Mouse (Mus musculus): ENCODE results near the gene Olfr1129. TPM values are rescaled to one million over a fixed set of nuclear protein-coding genes. Genes with fewer than 3 reads are reported as not detected.
"Not testable (repeated sequence)": the region's sequence is repeated elsewhere in the genome, so short reads cannot be mapped to it uniquely, and the experiment has no call there.

Gene Olfr1129
- polyA plus RNA-seq (2016; fragmentation: Nextera tagmentation; extraction: Ambion mirVana) = not detected in 2 replicates

DNA sequence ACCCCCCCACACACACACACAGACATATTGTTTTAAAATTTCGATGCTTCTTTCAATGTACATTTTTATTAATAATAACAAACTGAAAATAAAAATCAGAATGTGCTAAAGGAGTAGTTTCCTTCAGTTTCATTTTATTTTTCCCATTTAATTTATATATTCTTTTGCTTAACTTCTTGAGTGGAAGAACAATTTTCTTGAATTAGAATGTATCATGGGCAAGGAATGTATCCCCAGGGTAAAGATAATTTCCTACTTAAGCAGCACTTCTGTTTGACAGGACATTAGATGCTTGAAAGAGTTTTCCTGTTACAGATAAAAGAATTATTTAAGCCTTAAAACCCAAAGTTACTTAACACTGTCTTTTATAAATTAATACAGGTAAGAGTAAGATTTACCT, at the start of gene Olfr1129:
TSS of gene Olfr1129 (plus strand) at position 301 of the 400 bp plus-strand sequence.
- not testable (repeated sequence) for H3K4me1 ChIP-seq; H3K9me3 ChIP-seq; H3K27ac ChIP-seq; H3K36me3 ChIP-seq (replicated peaks); H3K27me3 ChIP-seq; ATAC-seq (ENCODE audit: low FRiP score); H3K4me3 ChIP-seq (replicated peaks); H3K4me2 ChIP-seq; H3K9ac ChIP-seq
- 72% methylated on average over 1 of the region's 1 CpGs for WGBS

- WGBS = 36% methylated on average over 38 of the region's 39 CpGs
Measured at GRCm38 (mm10) chr2:87525899-87526616, 47.6 kb upstream of the Olfr1129 start.

DNA sequence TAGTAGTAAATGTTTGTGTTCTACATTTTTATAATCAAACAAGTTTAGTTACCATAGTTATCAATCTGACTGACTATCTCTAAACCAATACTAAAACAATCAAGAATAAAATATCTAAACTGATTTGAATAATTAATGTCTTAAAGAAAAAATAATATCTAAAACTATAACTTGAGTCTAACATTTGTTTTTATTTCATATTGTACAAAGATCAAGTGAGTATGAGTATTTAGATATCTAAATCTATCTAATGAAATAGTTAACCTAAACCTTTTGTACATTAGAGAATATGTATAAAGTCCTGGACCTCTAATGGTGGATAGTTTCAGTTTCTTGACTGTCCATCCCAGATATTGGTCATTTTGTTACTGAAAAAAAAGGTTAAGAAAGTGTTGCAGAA, 42.2 kb upstream of the Olfr1129 start, which contains the start of gene Olfr153:
TSS of gene Olfr153 (plus strand) at position 301 of the 400 bp plus-strand sequence.
- Histone ChIP-seq H3K27me3 (no peaks in the 10 kb centered on the region), H3K4me3 (replicated peaks) (no peak within 1 kb of the TSS), H3K4me2 (no peak within 1 kb of the TSS), H3K27ac (no peak within 1 kb of the TSS), H3K4me1 (no peaks in the 10 kb centered on the region), H3K36me3 (replicated peaks) (no peaks in the 10 kb centered on the region), H3K9ac (no peak within 1 kb of the TSS), H3K9me3 (no peaks in the 10 kb centered on the region)
- ATAC-seq (ENCODE audit: low FRiP score) = no peak

More at GRCm38 (mm10) chr2:87525899-87526616, 47.6 kb upstream of the Olfr1129 start:
- not testable (repeated sequence) for H3K27me3 ChIP-seq; H3K9ac ChIP-seq; H3K9me3 ChIP-seq; H3K4me1 ChIP-seq; H3K27ac ChIP-seq; H3K36me3 ChIP-seq (replicated peaks)
- ATAC-seq (ENCODE audit: low FRiP score) = peak; percentile 70; the same call in 1 of the 2 replicates
- Histone ChIP-seq H3K4me2 (peak overlapping the region; percentile 42), H3K4me3 (replicated peaks) (peak overlapping the region; percentile 23)

GRCm38 (mm10) chr2:87534826-87535225, 38.9 kb upstream of the Olfr1129 start:
- Histone ChIP-seq H3K4me3 (replicated peaks) (no peak overlapping the region), H3K27ac (no peak overlapping the region), H3K4me1 (no peaks in the 10 kb centered on the region), H3K9me3 (no peaks in the 10 kb centered on the region), H3K4me2 (no peak overlapping the region), H3K9ac (no peak overlapping the region), H3K27me3 (no peaks in the 10 kb centered on the region), H3K36me3 (replicated peaks) (no peaks in the 10 kb centered on the region)
- ATAC-seq (ENCODE audit: low FRiP score) = no peak
- WGBS = 66% methylated on average over 2 of the region's 2 CpGs

DNA sequence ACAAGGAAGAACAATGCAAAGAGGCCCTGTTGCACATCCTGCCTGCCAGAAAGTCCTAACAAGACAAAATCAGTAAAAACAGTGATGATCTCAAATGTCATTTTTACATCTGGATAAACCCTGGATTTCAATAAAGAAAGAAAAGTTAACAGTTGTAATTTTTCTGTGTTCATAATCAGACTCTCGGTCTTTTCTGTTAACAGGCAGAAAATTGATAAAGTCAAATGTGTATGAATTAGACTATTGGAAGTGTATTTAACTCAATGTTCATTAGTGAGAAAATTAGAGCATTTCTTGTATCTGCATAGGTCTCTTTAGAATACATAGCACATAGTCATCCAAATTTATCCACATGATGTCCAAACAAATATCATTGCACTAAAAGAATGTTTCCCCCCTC, 28.3 kb upstream of the Olfr1129 start, which contains the start of gene Olfr1128:
TSS of gene Olfr1128 (minus strand) at position 101 of the 400 bp plus-strand sequence.
- Histone ChIP-seq H3K4me3 (replicated peaks) (no peak within 1 kb of the TSS), H3K4me2 (no peak within 1 kb of the TSS), H3K9ac (no peak within 1 kb of the TSS), H3K9me3 (no peaks in the 10 kb centered on the region), H3K36me3 (replicated peaks) (no peaks in the 10 kb centered on the region), H3K4me1 (no peaks in the 10 kb centered on the region), H3K27me3 (no peaks in the 10 kb centered on the region), H3K27ac (no peak within 1 kb of the TSS)
- 100% methylated on average over 1 of the region's 1 CpGs for WGBS
- ATAC-seq (ENCODE audit: low FRiP score) = no peak

DNA sequence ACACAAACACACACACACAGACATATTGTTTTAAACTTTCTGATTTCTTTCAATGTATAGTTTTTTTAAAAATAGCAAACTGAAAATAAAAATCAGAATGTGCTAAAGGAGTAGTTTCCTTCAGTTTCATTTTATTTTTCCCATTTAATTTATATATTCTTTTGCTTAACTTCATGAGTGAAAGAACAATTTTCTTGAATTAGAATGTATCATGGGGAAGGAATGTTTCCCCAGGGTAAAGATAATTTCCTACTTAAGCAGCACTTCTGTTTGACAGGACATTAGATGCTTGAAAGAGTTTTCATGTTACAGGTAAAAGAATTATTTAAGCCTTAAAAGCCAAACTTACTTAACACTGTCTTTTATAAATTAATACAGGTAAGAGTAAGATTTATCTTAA, 32.2 kb downstream of the Olfr1129 start, which contains the start of gene Olfr1130:
TSS of gene Olfr1130 (plus strand) at position 301 of the 400 bp plus-strand sequence.
- H3K4me2 ChIP-seq; H3K4me3 ChIP-seq (replicated peaks); H3K27ac ChIP-seq; H3K36me3 ChIP-seq (replicated peaks); H3K9me3 ChIP-seq; H3K9ac ChIP-seq; H3K27me3 ChIP-seq; ATAC-seq (ENCODE audit: low FRiP score); H3K4me1 ChIP-seq: not testable (repeated sequence)

DNA sequence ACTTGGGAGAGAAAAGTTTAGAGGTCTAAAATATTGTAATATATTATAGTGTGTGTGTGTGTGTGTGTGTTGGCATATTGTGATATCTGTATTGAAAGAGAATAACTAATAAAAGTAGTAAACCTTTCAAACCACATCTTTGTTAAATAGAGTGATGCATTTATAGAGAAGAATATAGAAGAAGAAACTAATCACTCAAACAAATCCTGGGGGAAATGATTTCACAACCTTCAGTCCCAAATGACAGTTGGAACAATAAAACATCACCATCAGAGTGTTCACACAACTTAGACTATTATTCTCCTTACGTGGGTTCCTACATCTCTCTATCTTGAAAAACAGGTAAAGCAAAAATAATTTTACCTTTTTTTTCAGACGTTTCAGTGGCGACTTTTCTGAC, 53.1 kb downstream of the Olfr1129 start, which contains the start of gene Olfr1131:
TSS of gene Olfr1131 (plus strand) at position 301 of the 400 bp plus-strand sequence.
- Histone ChIP-seq H3K27ac (no peak within 1 kb of the TSS), H3K4me1 (no peaks in the 10 kb centered on the region), H3K4me2 (no peak within 1 kb of the TSS), H3K4me3 (replicated peaks) (no peak within 1 kb of the TSS), H3K36me3 (replicated peaks) (no peaks in the 10 kb centered on the region), H3K9ac (no peak within 1 kb of the TSS), H3K9me3 (no peaks in the 10 kb centered on the region), H3K27me3 (no peaks in the 10 kb centered on the region)
- 71% methylated on average over 3 of the region's 3 CpGs for WGBS
- no peak for ATAC-seq (ENCODE audit: low FRiP score)

Other genes with a start within 250 kb of the Olfr1129 start
- gene Olfr1120, start 219.1 kb upstream of the Olfr1129 start, polyA plus RNA-seq (2016; fragmentation: Nextera tagmentation; extraction: Ambion mirVana) = not detected in 2 replicates
- gene Olfr1121, start 204.0 kb upstream of the Olfr1129 start, polyA plus RNA-seq (2016; fragmentation: Nextera tagmentation; extraction: Ambion mirVana) = not detected in 2 replicates
- gene Olfr1122, start 188.1 kb upstream of the Olfr1129 start, polyA plus RNA-seq (2016; fragmentation: Nextera tagmentation; extraction: Ambion mirVana) = not detected in 2 replicates
- gene Olfr1123, start 157.3 kb upstream of the Olfr1129 start, polyA plus RNA-seq (2016; fragmentation: Nextera tagmentation; extraction: Ambion mirVana) = not detected in 2 replicates
- gene Olfr1124, start 143.6 kb upstream of the Olfr1129 start, polyA plus RNA-seq (2016; fragmentation: Nextera tagmentation; extraction: Ambion mirVana) = 0.08 and 0.15 TPM in 2 replicates
- gene Olfr1126, start 119.9 kb upstream of the Olfr1129 start, polyA plus RNA-seq (2016; fragmentation: Nextera tagmentation; extraction: Ambion mirVana) = not detected in 2 replicates
- not detected in 2 replicates for gene Pramel7, start 76.8 kb upstream of the Olfr1129 start, polyA plus RNA-seq (2016; fragmentation: Nextera tagmentation; extraction: Ambion mirVana)
- gene Pramel6, start 67.3 kb upstream of the Olfr1129 start, polyA plus RNA-seq (2016; fragmentation: Nextera tagmentation; extraction: Ambion mirVana) = not detected in 2 replicates
- gene Olfr153, start 42.1 kb upstream of the Olfr1129 start, polyA plus RNA-seq (2016; fragmentation: Nextera tagmentation; extraction: Ambion mirVana) = not detected in 2 replicates
- not detected in 2 replicates for gene Olfr1128, start 28.4 kb upstream of the Olfr1129 start, polyA plus RNA-seq (2016; fragmentation: Nextera tagmentation; extraction: Ambion mirVana)
- not detected in 2 replicates for gene Olfr1130, start 32.3 kb downstream of the Olfr1129 start, polyA plus RNA-seq (2016; fragmentation: Nextera tagmentation; extraction: Ambion mirVana)
- gene Olfr1131, start 53.2 kb downstream of the Olfr1129 start, polyA plus RNA-seq (2016; fragmentation: Nextera tagmentation; extraction: Ambion mirVana) = not detected in 2 replicates
- gene Olfr1132, start 63.6 kb downstream of the Olfr1129 start, polyA plus RNA-seq (2016; fragmentation: Nextera tagmentation; extraction: Ambion mirVana) = not detected in 2 replicates
- gene Olfr1133, start 73.5 kb downstream of the Olfr1129 start, polyA plus RNA-seq (2016; fragmentation: Nextera tagmentation; extraction: Ambion mirVana) = not detected in 2 replicates
- not detected in 2 replicates for gene Olfr1134, start 84.6 kb downstream of the Olfr1129 start, polyA plus RNA-seq (2016; fragmentation: Nextera tagmentation; extraction: Ambion mirVana)
- gene Olfr1135, start 99.8 kb downstream of the Olfr1129 start, polyA plus RNA-seq (2016; fragmentation: Nextera tagmentation; extraction: Ambion mirVana) = not detected in 2 replicates
- gene Olfr1136, start 120.0 kb downstream of the Olfr1129 start, polyA plus RNA-seq (2016; fragmentation: Nextera tagmentation; extraction: Ambion mirVana) = not detected in 2 replicates
- not detected in 2 replicates for gene Olfr1137, start 139.3 kb downstream of the Olfr1129 start, polyA plus RNA-seq (2016; fragmentation: Nextera tagmentation; extraction: Ambion mirVana)
- gene Olfr1138, start 166.1 kb downstream of the Olfr1129 start, polyA plus RNA-seq (2016; fragmentation: Nextera tagmentation; extraction: Ambion mirVana) = not detected in 2 replicates
- gene Olfr1140, start 169.8 kb downstream of the Olfr1129 start, polyA plus RNA-seq (2016; fragmentation: Nextera tagmentation; extraction: Ambion mirVana) = not detected in 2 replicates
- gene Olfr1141, start 180.1 kb downstream of the Olfr1129 start, polyA plus RNA-seq (2016; fragmentation: Nextera tagmentation; extraction: Ambion mirVana) = not detected in 2 replicates
- gene Olfr152, start 205.6 kb downstream of the Olfr1129 start, polyA plus RNA-seq (2016; fragmentation: Nextera tagmentation; extraction: Ambion mirVana) = not detected in 2 replicates
- not detected in 2 replicates for gene Olfr1143, start 226.7 kb downstream of the Olfr1129 start, polyA plus RNA-seq (2016; fragmentation: Nextera tagmentation; extraction: Ambion mirVana)
- not detected in 2 replicates for gene Olfr1145, start 235.9 kb downstream of the Olfr1129 start, polyA plus RNA-seq (2016; fragmentation: Nextera tagmentation; extraction: Ambion mirVana)